Mouse (Mus musculus): ENCODE measurements at regions not wholly inside any gene's neighbourhood (a gene's known extent, or its start where the extent isn't known, plus 50 kb on each side); places are given as distances from the start of the nearest gene placed in this dataset.

GRCm38 (mm10) chr9:82759979-82760378, 69.4 kb upstream of the Irak1bp1 start:
- Histone ChIP-seq H3K27ac (no peak overlapping the region), H3K4me1 (no peaks in the 10 kb centered on the region), H3K27me3 (ENCODE audit: poor library complexity, severe bottlenecking) (no peaks in the 10 kb centered on the region), H3K36me3 (replicated peaks) (no peaks in the 10 kb centered on the region), H3K9me3 (no peaks in the 10 kb centered on the region), H3K4me3 (no peak overlapping the region)
- WGBS, result 94% methylated on average over 5 of the region's 5 CpGs
- no peak for DNase-seq (ENCODE audit: extremely low spot score, low spot score)

- H3K27me3 ChIP-seq (ENCODE audit: poor library complexity, severe bottlenecking), result no peaks in the 10 kb centered on the region
- H3K27ac ChIP-seq, result no peak overlapping the region
- no peaks in the 10 kb centered on the region for H3K4me1 ChIP-seq
- no peaks in the 10 kb centered on the region for H3K36me3 ChIP-seq (replicated peaks)
- no peaks in the 10 kb centered on the region for H3K9me3 ChIP-seq
- 92% methylated on average over 9 of the region's 9 CpGs for WGBS
- DNase-seq (ENCODE audit: extremely low spot score, low spot score), result no peak
- no peak overlapping the region for H3K4me3 ChIP-seq
Observed at GRCm38 (mm10) chr9:82760682-82761468, 68.5 kb upstream of the Irak1bp1 start.

- Histone ChIP-seq H3K36me3 (replicated peaks) (no peaks in the 10 kb centered on the region), H3K4me1 (no peaks in the 10 kb centered on the region), H3K4me3 (no peak overlapping the region), H3K9me3 (peaks cover 2% of the 10 kb centered on the region; the same call in 1 of the 2 replicates), H3K27me3 (ENCODE audit: poor library complexity, severe bottlenecking) (no peaks in the 10 kb centered on the region), H3K27ac (no peak overlapping the region)
- WGBS, result 95% methylated on average over 1 of the region's 1 CpGs
- no peak for DNase-seq (ENCODE audit: extremely low spot score, low spot score)
Observed at GRCm38 (mm10) chr9:82763651-82764050, 65.7 kb upstream of the Irak1bp1 start.

All from forebrain, embryonic 10.5 days (tissue).